Mouse (Mus musculus) intestine, embryonic 15.5 days (tissue): Measurements from ENCODE around the gene Rnasel. TPM values are rescaled to one million over a fixed set of nuclear protein-coding genes. Genes with fewer than 3 reads are reported as not detected.

Experiments used
- ATAC-seq: fragments of 200-750 bp; cut with Nextera tagmentation; 2 replicates; pipeline ENCODE4 v1.8.0; 2017; ENCODE audit warnings: moderate TSS enrichment, moderate library complexity
- H3K27ac ChIP-seq: fragments of 300-500 bp; sonication (generic); 2 replicates; pipeline ENCODE4 v1.5.1; 2015; ENCODE audit warnings: mild to moderate bottlenecking, inconsistent platforms
- H3K27me3 ChIP-seq: fragments of 300-500 bp; sonication (generic); replicated peaks from 2 replicates; pipeline ENCODE4 v1.6.1; 2015; ENCODE audit warnings: inconsistent platforms
- H3K36me3 ChIP-seq: fragments of 300-500 bp; sonication (generic); 2 replicates; pipeline ENCODE4 v1.6.1; 2015; ENCODE audit warnings: inconsistent platforms
- H3K4me1 ChIP-seq: fragments of 300-500 bp; sonication (generic); replicated peaks from 2 replicates; pipeline ENCODE4 v1.6.1; 2015; ENCODE audit warnings: inconsistent platforms
- H3K4me2 ChIP-seq: fragments of 300-500 bp; sonication (generic); replicated peaks from 2 replicates; pipeline ENCODE4 v1.6.1; 2015; ENCODE audit warnings: mild to moderate bottlenecking, inconsistent platforms
- H3K4me3 ChIP-seq: fragments of 300-500 bp; sonication (generic); replicated peaks from 2 replicates; pipeline ENCODE4 v1.5.1; 2015; ENCODE audit warnings: inconsistent platforms
- H3K9ac ChIP-seq: fragments of 300-500 bp; sonication (generic); 2 replicates; pipeline ENCODE4 v1.6.1; 2015; ENCODE audit warnings: inconsistent platforms
- H3K9me3 ChIP-seq: fragments of 300-500 bp; sonication (generic); 2 replicates; pipeline ENCODE4 v1.6.1; 2016; ENCODE audit warnings: inconsistent platforms
- WGBS: fragments of 180-500 bp; shearing (Covaris S2); methylation state at CpG from one replicate; pipeline ENCODE4 v1.1.7; 2015; 5-methylcytosine and 5-hydroxymethylcytosine counted together
- polyA plus RNA-seq: library from polyadenylated mRNA; unstranded; fragments of >200 nt; fragmentation: Nextera tagmentation; extraction: Ambion mirVana; gene quantifications from 2 replicates; pipeline ENCODE4 v1.2.1, GENCODE M21; 2015

Gene Rnasel
- polyA plus RNA-seq, 1 experiment from 2014 or later, result 22.9 TPM

- H3K27ac ChIP-seq, result no peak overlapping the region
- H3K4me3 ChIP-seq, result no peak overlapping the region
- no peak for ATAC-seq
- 89% methylated on average over 10 of the region's 10 CpGs for WGBS
- no peaks in the 10 kb centered on the region for H3K36me3 ChIP-seq
- no peaks in the 10 kb centered on the region for H3K27me3 ChIP-seq
- H3K9ac ChIP-seq, result no peak overlapping the region
- H3K4me2 ChIP-seq, result no peak overlapping the region
- H3K9me3 ChIP-seq, result no peaks in the 10 kb centered on the region
- H3K4me1 ChIP-seq, result peaks cover 7% of the 10 kb centered on the region; the same call in 1 of the 2 replicates
Measured at GRCm38 (mm10) chr1:153778205-153778604, 29.0 kb downstream of the Rnasel start.

GRCm38 (mm10) chr1:153783339-153783738 lies 34.1 kb downstream of the Rnasel start:
- WGBS, result 46% methylated on average over 1 of the region's 1 CpGs
- H3K9me3 ChIP-seq, result no peaks in the 10 kb centered on the region

GRCm38 (mm10) chr1:153785608-153786007 lies 36.4 kb downstream of the Rnasel start:
- Histone ChIP-seq H3K9ac (no peak overlapping the region), H3K4me1 (no peaks in the 10 kb centered on the region), H3K4me2 (no peak overlapping the region), H3K36me3 (no peaks in the 10 kb centered on the region), H3K4me3 (no peak overlapping the region), H3K27me3 (no peaks in the 10 kb centered on the region), H3K27ac (no peak overlapping the region), H3K9me3 (no peaks in the 10 kb centered on the region)
- 56% methylated on average over 4 of the region's 4 CpGs for WGBS
- ATAC-seq, result no peak

More at GRCm38 (mm10) chr1:153783339-153783738, 34.1 kb downstream of the Rnasel start:
- Histone ChIP-seq H3K27ac (no peak overlapping the region), H3K4me1 (no peaks in the 10 kb centered on the region), H3K27me3 (no peaks in the 10 kb centered on the region), H3K9ac (no peak overlapping the region), H3K36me3 (no peaks in the 10 kb centered on the region), H3K4me3 (no peak overlapping the region), H3K4me2 (no peak overlapping the region)
- no peak for ATAC-seq

GRCm38 (mm10) chr1:153790708-153791107 lies 41.5 kb downstream of the Rnasel start:
- no peak overlapping the region for H3K4me3 ChIP-seq
- 66% methylated on average over 2 of the region's 2 CpGs for WGBS
- no peak for ATAC-seq

GRCm38 (mm10) chr1:153794241-153794640 lies 45.0 kb downstream of the Rnasel start:
- 79% methylated on average over 3 of the region's 3 CpGs for WGBS
- H3K27ac ChIP-seq, result no peak overlapping the region
- H3K9ac ChIP-seq, result no peak overlapping the region
- no peaks in the 10 kb centered on the region for H3K9me3 ChIP-seq
- ATAC-seq, result no peak
- no peaks in the 10 kb centered on the region for H3K4me1 ChIP-seq
- H3K4me2 ChIP-seq, result no peak overlapping the region
- no peaks in the 10 kb centered on the region for H3K36me3 ChIP-seq
- no peak overlapping the region for H3K4me3 ChIP-seq
- no peaks in the 10 kb centered on the region for H3K27me3 ChIP-seq

More at GRCm38 (mm10) chr1:153790708-153791107, 41.5 kb downstream of the Rnasel start:
- Histone ChIP-seq H3K27ac (no peak overlapping the region), H3K4me1 (no peaks in the 10 kb centered on the region), H3K4me2 (no peak overlapping the region), H3K9ac (no peak overlapping the region), H3K9me3 (no peaks in the 10 kb centered on the region), H3K36me3 (no peaks in the 10 kb centered on the region), H3K27me3 (no peaks in the 10 kb centered on the region)

- WGBS, result 84% methylated on average over 7 of the region's 7 CpGs
- H3K36me3 ChIP-seq, result no peaks in the 10 kb centered on the region
- H3K4me3 ChIP-seq, result no peak overlapping the region
- no peaks in the 10 kb centered on the region for H3K27me3 ChIP-seq
- no peak overlapping the region for H3K27ac ChIP-seq
- H3K9ac ChIP-seq, result no peak overlapping the region
- H3K4me1 ChIP-seq, result no peaks in the 10 kb centered on the region
- no peak for ATAC-seq
- no peak overlapping the region for H3K4me2 ChIP-seq
- H3K9me3 ChIP-seq, result no peaks in the 10 kb centered on the region
Measured at GRCm38 (mm10) chr1:153802691-153803090, 53.5 kb downstream of the Rnasel start.

- H3K36me3 ChIP-seq, result no peaks in the 10 kb centered on the region
- no peak overlapping the region for H3K4me3 ChIP-seq
- H3K4me2 ChIP-seq, result no peak overlapping the region
- no peak overlapping the region for H3K27ac ChIP-seq
- no peak for ATAC-seq
- H3K9me3 ChIP-seq, result no peaks in the 10 kb centered on the region
- H3K4me1 ChIP-seq, result no peaks in the 10 kb centered on the region
- H3K9ac ChIP-seq, result no peak overlapping the region
- 77% methylated on average over 8 of the region's 8 CpGs for WGBS
- no peaks in the 10 kb centered on the region for H3K27me3 ChIP-seq
Measured at GRCm38 (mm10) chr1:153803530-153803929, 54.3 kb downstream of the Rnasel start.

- Histone ChIP-seq H3K27ac (no peak overlapping the region), H3K27me3 (no peaks in the 10 kb centered on the region), H3K4me3 (no peak overlapping the region), H3K4me2 (no peak overlapping the region), H3K4me1 (no peaks in the 10 kb centered on the region), H3K9me3 (no peaks in the 10 kb centered on the region), H3K9ac (no peak overlapping the region), H3K36me3 (no peaks in the 10 kb centered on the region)
- peak; percentile 49; the same call in 1 of the 2 replicates for ATAC-seq
- WGBS, result 55% methylated on average over 13 of the region's 13 CpGs
Measured at GRCm38 (mm10) chr1:153807390-153807993, 58.3 kb downstream of the Rnasel start.

Other genes with a start within 250 kb of the Rnasel start
- gene Npl, start 199.4 kb upstream of the Rnasel start, polyA plus RNA-seq, result 78.8 and 84.8 TPM in 2 replicates
- 0.23 and 0.37 TPM in 2 replicates for gene Rgs8, start 96.4 kb upstream of the Rnasel start, polyA plus RNA-seq
- 4.8 and 5.1 TPM in 2 replicates for gene Rgs16, start 9.1 kb upstream of the Rnasel start, polyA plus RNA-seq
- gene Rgsl1, start 94.7 kb downstream of the Rnasel start, polyA plus RNA-seq, result not detected in 2 replicates
- gene Teddm1b, start 124.9 kb downstream of the Rnasel start, polyA plus RNA-seq, result 0.18 and 0.29 TPM in 2 replicates
- not detected in 2 replicates for gene Teddm1a, start 142.3 kb downstream of the Rnasel start, polyA plus RNA-seq
- 73.6 and 83.9 TPM in 2 replicates for gene Glul, start 150.5 kb downstream of the Rnasel start, polyA plus RNA-seq
- 0.34 and 0.36 TPM in 2 replicates for gene Teddm2, start 150.8 kb downstream of the Rnasel start, polyA plus RNA-seq